Mouse (Mus musculus): ENCODE results near the gene Pdcd4. TPM values are rescaled to one million over a fixed set of nuclear protein-coding genes. Genes with fewer than 3 reads are reported as not detected.
A peak's percentile ranks its signal among the peaks of the same experiment; 100 is the strongest.

Pdcd4 gene
- polyA plus RNA-seq (2015; fragmentation: Nextera tagmentation; extraction: Ambion mirVana), result 58.0 and 60.4 TPM in 2 replicates

DNA sequence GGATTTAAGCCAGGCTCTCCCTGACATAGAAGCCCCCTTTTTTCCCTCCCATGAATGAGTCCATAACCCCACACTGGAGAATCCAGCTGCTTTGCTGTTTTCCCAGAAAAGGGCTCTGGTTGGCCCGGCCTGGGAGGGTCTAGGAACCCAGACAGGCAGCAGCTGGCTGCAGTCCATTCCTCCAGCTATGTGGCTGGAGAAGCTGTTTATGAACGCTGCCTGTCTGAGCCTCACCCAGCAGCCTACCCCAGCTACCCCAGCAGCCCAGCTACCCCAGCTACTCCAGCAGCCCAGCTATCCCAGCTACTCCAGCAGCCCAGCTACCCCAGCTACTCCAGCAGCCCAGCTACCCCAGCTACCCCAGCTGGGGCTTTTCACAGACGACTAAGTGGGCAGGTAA is at the start of gene Pdcd4:
Pdcd4 (plus strand) TSS at position 171 of the 400 bp plus-strand sequence.
- no peaks in the 10 kb centered on the region for H3K27me3 ChIP-seq
- 58% methylated on average over 3 of the region's 3 CpGs for WGBS
- no peaks in the 10 kb centered on the region for H3K36me3 ChIP-seq
- H3K4me2 ChIP-seq, result no peak within 1 kb of the TSS
- H3K4me3 ChIP-seq, result no peak within 1 kb of the TSS
- H3K9me3 ChIP-seq, result no peaks in the 10 kb centered on the region
- ATAC-seq (ENCODE audit: low FRiP score, low read depth), result no peak
- no peaks in the 10 kb centered on the region for H3K4me1 ChIP-seq (replicated peaks)
- H3K9ac ChIP-seq, result no peak within 1 kb of the TSS
- no peak within 1 kb of the TSS for H3K27ac ChIP-seq (replicated peaks)

DNA sequence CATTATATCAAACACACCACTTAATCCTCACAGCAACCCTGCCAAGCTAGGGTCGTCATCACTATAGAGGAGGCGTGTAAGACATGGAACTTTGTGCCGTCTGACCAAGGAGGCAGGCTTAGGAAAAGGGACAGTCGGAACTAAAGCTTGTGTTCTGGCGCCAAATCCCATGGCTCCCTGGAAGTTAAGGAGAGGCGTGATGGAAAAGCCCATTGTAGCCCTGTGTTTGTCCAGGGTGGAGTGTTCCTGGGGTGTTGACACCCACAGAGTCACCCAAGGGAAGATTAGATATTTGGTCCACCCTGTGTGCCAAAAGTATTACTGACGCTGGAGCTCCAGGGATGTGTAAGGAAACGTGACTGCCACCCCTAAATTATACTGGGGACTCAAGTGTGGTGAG is 48.1 kb upstream of the Pdcd4 start:
- Histone ChIP-seq H3K27me3 (no peaks in the 10 kb centered on the region), H3K36me3 (no peaks in the 10 kb centered on the region), H3K4me3 (no peak overlapping the region), H3K27ac (replicated peaks) (no peak overlapping the region), H3K9me3 (no peaks in the 10 kb centered on the region), H3K9ac (no peak overlapping the region), H3K4me2 (no peak overlapping the region), H3K4me1 (replicated peaks) (peaks cover 8% of the 10 kb centered on the region; the same call in 1 of the 2 replicates)
- ATAC-seq (ENCODE audit: low FRiP score, low read depth), result no peak
- 92% methylated on average over 8 of the region's 8 CpGs for WGBS

DNA sequence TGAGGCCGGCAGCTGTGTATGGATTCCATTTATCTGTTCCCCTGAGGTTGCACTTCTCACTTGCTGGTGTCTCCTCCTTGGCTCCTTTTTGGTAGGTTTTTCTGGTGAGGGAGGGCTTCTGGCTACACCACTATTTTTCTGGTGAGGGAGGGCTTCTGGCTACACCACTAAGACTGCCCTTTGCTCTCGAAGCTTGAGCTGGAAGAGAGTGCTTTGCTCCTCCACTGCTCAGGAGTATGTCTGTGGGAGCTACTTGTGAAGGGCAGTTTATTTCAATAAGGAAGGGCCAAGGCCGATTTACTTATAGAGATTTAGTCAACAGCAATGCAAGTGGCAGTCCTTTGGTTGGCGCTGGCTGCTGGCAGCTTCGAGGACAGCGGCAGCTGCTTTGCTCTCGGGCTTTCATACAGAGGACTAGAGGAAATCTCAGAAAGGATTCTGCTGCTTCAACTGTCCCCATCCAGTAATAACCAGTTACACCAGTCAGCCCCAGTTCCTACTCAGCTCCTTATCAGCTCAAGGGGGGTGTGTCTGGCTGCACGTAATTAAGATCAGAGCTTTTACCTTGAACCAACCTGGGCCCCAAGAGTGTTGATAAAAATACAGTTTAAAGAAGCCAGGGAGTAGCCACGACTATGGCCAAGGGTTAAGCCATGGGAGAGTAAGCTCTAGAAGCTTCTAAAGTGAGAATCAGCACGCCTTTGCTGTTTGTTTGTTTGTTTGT is 43.6 kb upstream of the Pdcd4 start:
- Histone ChIP-seq H3K27me3 (no peaks in the 10 kb centered on the region), H3K27ac (replicated peaks) (no peak overlapping the region), H3K4me3 (no peak overlapping the region), H3K4me1 (replicated peaks) (peaks cover 37% of the 10 kb centered on the region), H3K36me3 (no peaks in the 10 kb centered on the region), H3K9ac (no peak overlapping the region), H3K4me2 (no peak overlapping the region), H3K9me3 (no peaks in the 10 kb centered on the region)
- 83% methylated on average over 10 of the region's 10 CpGs for WGBS
- no peak for ATAC-seq (ENCODE audit: low FRiP score, low read depth)

- no peaks in the 10 kb centered on the region for H3K27me3 ChIP-seq
- no peak for ATAC-seq (ENCODE audit: low FRiP score, low read depth)
- WGBS, result 53% methylated on average over 18 of the region's 18 CpGs
- H3K4me3 ChIP-seq, result no peak overlapping the region
- no peaks in the 10 kb centered on the region for H3K9me3 ChIP-seq
- H3K9ac ChIP-seq, result no peak overlapping the region
- peaks cover 44% of the 10 kb centered on the region for H3K4me1 ChIP-seq (replicated peaks)
- peak overlapping the region; percentile 35; the same call in 1 of the 2 replicates for H3K27ac ChIP-seq (replicated peaks)
- no peak overlapping the region for H3K4me2 ChIP-seq
- H3K36me3 ChIP-seq, result no peaks in the 10 kb centered on the region
Observed at GRCm38 (mm10) chr19:53850166-53850922, 41.7 kb upstream of the Pdcd4 start.

DNA sequence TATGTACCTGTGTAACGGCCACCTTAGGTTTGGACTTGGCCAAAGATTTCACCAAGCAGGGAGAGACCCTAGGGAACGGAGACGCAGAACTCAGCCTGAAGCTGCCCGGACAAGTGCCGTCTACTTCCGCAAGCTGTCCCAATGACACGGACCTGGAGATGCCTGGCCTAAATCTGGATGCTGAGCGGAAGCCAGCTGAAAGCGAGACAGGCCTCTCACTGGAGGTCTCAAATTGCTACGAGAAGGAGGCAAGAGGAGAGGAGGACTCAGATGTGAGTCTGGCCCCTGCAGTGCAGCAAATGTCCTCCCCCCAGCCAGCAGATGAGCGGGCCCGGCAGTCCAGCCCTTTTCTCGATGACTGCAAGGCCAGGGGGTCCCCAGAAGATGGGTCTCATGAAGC is 40.7 kb upstream of the Pdcd4 start:
- H3K4me2 ChIP-seq, result no peak overlapping the region
- WGBS, result 73% methylated on average over 13 of the region's 13 CpGs

GRCm38 (mm10) chr19:53851826-53852698 is 40.0 kb upstream of the Pdcd4 start:
- Histone ChIP-seq H3K36me3 (no peaks in the 10 kb centered on the region), H3K4me1 (replicated peaks) (peaks cover 54% of the 10 kb centered on the region), H3K27ac (replicated peaks) (peak overlapping the region; percentile 86), H3K9me3 (no peaks in the 10 kb centered on the region), H3K4me2 (peak overlapping the region; percentile 45), H3K27me3 (no peaks in the 10 kb centered on the region), H3K4me3 (no peak overlapping the region), H3K9ac (no peak overlapping the region)
- WGBS, result 72% methylated on average over 14 of the region's 14 CpGs
- ATAC-seq (ENCODE audit: low FRiP score, low read depth), result peak; percentile 27

More for the DNA sequence above, 40.7 kb upstream of the Pdcd4 start:
- H3K27ac ChIP-seq (replicated peaks), result peak overlapping the region; percentile 86
- H3K4me3 ChIP-seq, result no peak overlapping the region
- no peak overlapping the region for H3K9ac ChIP-seq
- no peak for ATAC-seq (ENCODE audit: low FRiP score, low read depth)
- peaks cover 49% of the 10 kb centered on the region for H3K4me1 ChIP-seq (replicated peaks)
- H3K36me3 ChIP-seq, result no peaks in the 10 kb centered on the region
- H3K9me3 ChIP-seq, result no peaks in the 10 kb centered on the region
- H3K27me3 ChIP-seq, result no peaks in the 10 kb centered on the region

DNA sequence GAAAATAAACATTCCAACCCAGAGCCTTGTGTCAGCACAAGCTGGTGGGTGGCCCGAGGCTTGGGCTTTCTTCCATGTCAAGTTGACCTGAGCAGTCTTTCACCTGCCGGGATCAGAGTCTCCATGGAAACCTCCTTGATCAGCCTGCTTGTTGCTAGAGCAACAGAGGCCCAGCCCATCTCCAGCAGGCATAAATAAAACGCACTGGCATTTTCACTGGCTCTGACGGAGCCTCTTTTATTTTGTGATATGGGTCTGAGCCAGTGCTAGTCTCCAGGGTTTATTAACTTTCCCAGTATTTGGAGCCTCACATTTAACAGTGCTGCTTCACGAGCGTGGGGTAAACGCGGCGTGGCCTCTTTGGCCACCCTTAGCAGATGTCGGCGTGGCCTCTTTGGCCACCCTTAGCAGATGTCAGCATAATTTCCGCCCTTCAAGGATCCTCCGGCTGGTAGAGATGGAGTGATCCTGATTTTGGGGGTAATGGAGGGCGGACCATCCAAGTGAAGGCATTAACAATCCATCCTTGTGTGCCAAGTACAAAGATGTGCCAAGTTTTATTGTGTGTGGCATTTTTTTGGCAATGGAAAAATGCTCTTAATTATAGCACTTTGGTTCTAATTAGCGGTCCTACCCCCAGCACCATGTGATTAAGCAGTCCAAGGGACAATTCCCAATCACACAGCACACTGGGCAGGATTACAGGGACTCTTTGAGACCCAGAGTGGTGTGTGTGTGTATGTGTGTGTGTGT is 39.2 kb upstream of the Pdcd4 start:
- Histone ChIP-seq H3K27ac (replicated peaks) (peak overlapping the region; percentile 86), H3K4me3 (no peak overlapping the region), H3K4me2 (peak overlapping the region; percentile 45), H3K36me3 (no peaks in the 10 kb centered on the region), H3K9ac (no peak overlapping the region), H3K4me1 (replicated peaks) (peaks cover 54% of the 10 kb centered on the region), H3K27me3 (no peaks in the 10 kb centered on the region), H3K9me3 (no peaks in the 10 kb centered on the region)
- WGBS, result 17% methylated on average over 15 of the region's 15 CpGs
- ATAC-seq (ENCODE audit: low FRiP score, low read depth), result peak; percentile 92

DNA sequence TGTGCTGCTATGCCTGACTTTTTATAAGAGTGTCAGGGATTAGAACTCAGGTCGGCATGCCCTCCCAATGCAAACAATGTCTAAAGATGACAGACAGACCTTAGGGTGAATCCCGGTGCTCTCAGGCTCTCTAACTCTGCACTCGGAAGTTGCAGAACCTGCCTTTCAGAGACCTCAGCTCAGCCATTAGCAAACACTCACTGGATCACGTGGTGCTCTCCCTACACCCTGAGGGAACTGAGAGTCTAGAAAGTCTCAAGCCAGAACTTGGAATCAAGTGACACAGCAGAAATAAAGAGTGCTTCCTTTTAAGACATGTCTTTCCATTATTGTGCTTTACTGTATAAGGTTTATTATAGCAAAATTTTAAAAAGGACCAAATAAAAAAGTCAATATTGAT is 37.1 kb upstream of the Pdcd4 start:
- Histone ChIP-seq H3K27me3 (no peaks in the 10 kb centered on the region), H3K4me3 (no peak overlapping the region), H3K9me3 (no peaks in the 10 kb centered on the region), H3K36me3 (no peaks in the 10 kb centered on the region), H3K9ac (no peak overlapping the region), H3K4me1 (replicated peaks) (peaks cover 54% of the 10 kb centered on the region), H3K4me2 (no peak overlapping the region), H3K27ac (replicated peaks) (no peak overlapping the region)
- WGBS, result 80% methylated on average over 4 of the region's 4 CpGs
- ATAC-seq (ENCODE audit: low FRiP score, low read depth), result no peak

- Histone ChIP-seq H3K9me3 (no peaks in the 10 kb centered on the region), H3K4me3 (no peak overlapping the region), H3K27me3 (no peaks in the 10 kb centered on the region), H3K9ac (no peak overlapping the region), H3K27ac (replicated peaks) (no peak overlapping the region), H3K4me2 (no peak overlapping the region), H3K36me3 (no peaks in the 10 kb centered on the region), H3K4me1 (replicated peaks) (peaks cover 46% of the 10 kb centered on the region)
- no peak for ATAC-seq (ENCODE audit: low FRiP score, low read depth)
- 70% methylated on average over 5 of the region's 5 CpGs for WGBS
Observed at GRCm38 (mm10) chr19:53855781-53856180, 36.2 kb upstream of the Pdcd4 start.

DNA sequence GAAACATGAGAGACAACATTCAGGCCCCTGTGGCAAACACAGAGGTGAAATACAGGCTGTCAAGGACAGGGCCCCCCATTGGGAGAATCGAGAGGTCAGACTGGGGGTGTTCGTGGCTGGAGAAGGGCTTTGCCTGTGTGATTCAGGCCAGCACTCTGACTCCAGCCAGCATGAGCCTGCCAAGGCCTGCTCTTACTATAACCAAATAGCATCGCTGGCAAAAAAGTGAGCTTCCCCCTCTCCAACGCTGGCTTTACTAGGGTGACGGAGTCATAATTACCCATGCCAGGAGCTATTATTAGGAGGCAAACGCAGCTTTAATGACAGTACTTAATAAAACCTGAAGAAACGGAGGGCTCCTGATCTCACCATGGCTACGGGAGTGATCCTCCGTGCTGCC is 35.2 kb upstream of the Pdcd4 start:
- no peak for ATAC-seq (ENCODE audit: low FRiP score, low read depth)
- Histone ChIP-seq H3K9ac (no peak overlapping the region), H3K4me2 (no peak overlapping the region), H3K27me3 (no peaks in the 10 kb centered on the region), H3K4me1 (replicated peaks) (peaks cover 36% of the 10 kb centered on the region), H3K9me3 (no peaks in the 10 kb centered on the region), H3K4me3 (no peak overlapping the region), H3K27ac (replicated peaks) (no peak overlapping the region), H3K36me3 (no peaks in the 10 kb centered on the region)
- 62% methylated on average over 9 of the region's 9 CpGs for WGBS

DNA sequence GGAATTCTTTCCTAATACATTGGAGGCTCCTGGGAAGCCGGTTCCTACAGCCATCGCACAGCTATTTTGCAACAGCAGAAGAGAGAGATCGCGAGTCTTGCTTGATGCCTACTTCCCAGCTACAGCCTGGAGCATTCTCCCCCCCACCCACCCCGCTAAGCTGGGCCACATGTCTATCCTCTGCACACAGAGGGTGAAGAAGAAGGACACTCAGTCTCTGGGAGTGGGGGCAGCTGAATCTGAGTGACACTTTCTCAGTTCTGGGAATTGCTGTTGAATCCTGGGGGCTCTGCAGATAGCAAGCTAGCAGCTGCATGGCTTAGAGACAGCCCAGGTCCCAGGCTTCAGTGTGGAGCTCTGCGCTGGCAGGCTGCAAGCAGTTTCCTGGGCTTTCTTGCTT is 34.1 kb upstream of the Pdcd4 start:
- H3K9me3 ChIP-seq, result no peaks in the 10 kb centered on the region
- peaks cover 24% of the 10 kb centered on the region for H3K4me1 ChIP-seq (replicated peaks)
- H3K4me3 ChIP-seq, result no peak overlapping the region
- 69% methylated on average over 6 of the region's 6 CpGs for WGBS
- H3K27ac ChIP-seq (replicated peaks), result no peak overlapping the region
- no peak for ATAC-seq (ENCODE audit: low FRiP score, low read depth)
- no peak overlapping the region for H3K4me2 ChIP-seq
- H3K36me3 ChIP-seq, result no peaks in the 10 kb centered on the region
- H3K27me3 ChIP-seq, result no peaks in the 10 kb centered on the region
- H3K9ac ChIP-seq, result no peak overlapping the region
